In genomic region chr6:113630322-113630721, GRCm38 (mm10) we compare ENCODE assay signal across 33 mouse cellular contexts. TPM values are rescaled to one million over a fixed set of nuclear protein-coding genes. Genes with fewer than 3 reads are reported as not detected.
DNase-seq lines count a peak whose midpoint lies in the region; ATAC-seq lines count a peak whose summit lies in the region.
"Had no signal": no experiment of that assay in that cellular context is flagged by ENCODE, and none has a peak within 500 bp of the region (broad histone marks: within the 10 kb centered on the region; RNA-seq: fewer than 3 reads in every experiment).

No protein-coding gene starts in this region.

- H3K4me3 ChIP-seq in hindbrain, embryonic 16.5 days (ENCODE audit: low read length): no peak overlapping the region
- H3K4me3 ChIP-seq: erythroblast, embryonic 14.5 days; gastrocnemius, adult 2 months; hindbrain, embryonic 10.5 days; kidney, embryonic 15.5 days; liver, embryonic 13.5 days; midbrain, embryonic 10.5 days; midbrain, embryonic 15.5 days; neural tube, embryonic 15.5 days had no signal

- H3K9me3 ChIP-seq in hindbrain, embryonic 16.5 days (ENCODE audit: control insufficient read depth, low read length): no peaks in the 10 kb centered on the region
- H3K9me3 ChIP-seq: G1E; hindbrain, embryonic 10.5 days; kidney, embryonic 15.5 days; liver, embryonic 13.5 days; midbrain, embryonic 10.5 days; midbrain, embryonic 15.5 days; neural tube, embryonic 15.5 days had no signal

- no peak overlapping the region for H3K9ac ChIP-seq in hindbrain, embryonic 16.5 days (ENCODE audit: low read depth, low read length)
- H3K9ac ChIP-seq: kidney, embryonic 15.5 days; liver, embryonic 13.5 days; midbrain, embryonic 15.5 days; neural tube, embryonic 15.5 days had no signal

- 83% methylated on average over 5 of the region's 5 CpGs for WGBS in hindbrain, embryonic 16.5 days

- peaks cover 22% of the 10 kb centered on the region for H3K36me3 ChIP-seq in hindbrain, embryonic 16.5 days (ENCODE audit: control insufficient read depth, insufficient read depth, low read length)

- H3K27me3 ChIP-seq in hindbrain, embryonic 16.5 days (replicated peaks; ENCODE audit: control insufficient read depth, insufficient read depth, low read length): no peaks in the 10 kb centered on the region
- H3K27me3 ChIP-seq: kidney, embryonic 15.5 days; liver, embryonic 13.5 days; midbrain, embryonic 15.5 days; neural tube, embryonic 15.5 days had no signal

- no peak for DNase-seq in frontal cortex, postnatal 10 days (ENCODE audit: low spot score in 2 of 2)
- peak; percentile 75 for DNase-seq in layer of hippocampus, adult 9-11 months
- DNase-seq in layer of hippocampus, postnatal 25 days (ENCODE audit: extremely low spot score in 1 of 2, low spot score in 1 of 2): no peak
- DNase-seq in brain, adult 2 months (ENCODE audit: low read depth, low spot score): peak; percentile 71
- DNase-seq: adrenal gland, postnatal 10 days; cerebellum, adult 18-20 months; cerebellum, postnatal 10 days; gastrocnemius, adult 2 months; gastrocnemius, postnatal 36 days; heart, postnatal 14 days; kidney, adult 11 months; kidney, postnatal 25 days; left cerebral cortex, postnatal 4 days; liver, embryonic 13.5 days; lung, adult 18-20 months; lung, postnatal 4 days; retina, postnatal 1 day; thymus, adult 2 months; thymus, postnatal 4 days had no signal

- peak; percentile 72 for ATAC-seq in frontal cortex, adult (ENCODE audit: low TSS enrichment)
- ATAC-seq in megakaryocyte, adult 5-6 weeks (ENCODE audit: poor library complexity, severe bottlenecking): peak; percentile 77
- ATAC-seq in hindbrain, embryonic 16.5 days: no peak
- ATAC-seq: lung, postnatal 0 days; midbrain, embryonic 15.5 days had no signal

- H3K27ac ChIP-seq in hindbrain, embryonic 16.5 days (ENCODE audit: low read depth, low read length): no peak overlapping the region
- H3K27ac ChIP-seq: gastrocnemius, adult 2 months; hindbrain, embryonic 10.5 days; kidney, embryonic 15.5 days; liver, embryonic 13.5 days; midbrain, embryonic 10.5 days; midbrain, embryonic 15.5 days; neural tube, embryonic 15.5 days had no signal

- H3K4me1 ChIP-seq in hindbrain, embryonic 16.5 days (ENCODE audit: control insufficient read depth, insufficient read depth, low read depth, low read length): peaks cover 5% of the 10 kb centered on the region

- H3K4me2 ChIP-seq in hindbrain, embryonic 16.5 days (ENCODE audit: low read length): no peak overlapping the region
- H3K4me2 ChIP-seq: kidney, embryonic 15.5 days; liver, embryonic 13.5 days; midbrain, embryonic 15.5 days; neural tube, embryonic 15.5 days had no signal

RNA-seq across cellular contexts. Expression of gene Vhl, which starts 6.6 kb away (rescaled TPM):
- total RNA-seq in layer of hippocampus, postnatal 25 days (2021): 10 to 100 TPM; 47.3 to 52.3 TPM
- 38.3 and 39.8 TPM in 2 replicates for total RNA-seq in megakaryocyte, adult 5-6 weeks (2015)
- 24.1 and 28.0 TPM in 2 replicates for total RNA-seq in megakaryocyte, adult 5-6 weeks (2017)
- 73.0 and 74.5 TPM in 2 replicates for polyA plus RNA-seq in hindbrain, embryonic 16.5 days (2015; fragmentation: Nextera tagmentation; extraction: Ambion mirVana)

RNA-seq across cellular contexts. Expression of gene Irak2, which starts 7.9 kb away (rescaled TPM):
- total RNA-seq in layer of hippocampus, postnatal 25 days (2021): 10 to 100 TPM; 16.9 to 21.9 TPM
- 22.5 and 25.3 TPM in 2 replicates for total RNA-seq in megakaryocyte, adult 5-6 weeks (2015)
- 63.1 and 83.2 TPM in 2 replicates for total RNA-seq in megakaryocyte, adult 5-6 weeks (2017)
- polyA plus RNA-seq in hindbrain, embryonic 16.5 days (2015; fragmentation: Nextera tagmentation; extraction: Ambion mirVana): 2.6 and 2.8 TPM in 2 replicates

RNA-seq across cellular contexts. Expression of gene Brk1, which starts 25.8 kb away (rescaled TPM):
- total RNA-seq in layer of hippocampus, postnatal 25 days (2021): 100 to 1,000 TPM; 228 to 246 TPM
- 364 and 398 TPM in 2 replicates for total RNA-seq in megakaryocyte, adult 5-6 weeks (2015)
- total RNA-seq in megakaryocyte, adult 5-6 weeks (2017): 185 and 211 TPM in 2 replicates
- polyA plus RNA-seq in hindbrain, embryonic 16.5 days (2015; fragmentation: Nextera tagmentation; extraction: Ambion mirVana): 246 and 270 TPM in 2 replicates

RNA-seq across cellular contexts. Expression of gene Fancd2os, which starts 29.8 kb away (rescaled TPM):
- under 1 TPM; 0.20 to 0.80 TPM for total RNA-seq in layer of hippocampus, postnatal 25 days (2021)
- 0.18 TPM in 1 of 2 replicates, not detected in the other for total RNA-seq in megakaryocyte, adult 5-6 weeks (2015)
- not detected in 2 replicates for total RNA-seq in megakaryocyte, adult 5-6 weeks (2017)
- 0.21 and 0.22 TPM in 2 replicates for polyA plus RNA-seq in hindbrain, embryonic 16.5 days (2015; fragmentation: Nextera tagmentation; extraction: Ambion mirVana)
- total RNA-seq: adrenal gland, postnatal 10 days; gastrocnemius, adult 2 months; gastrocnemius, postnatal 36 days; heart, adult 8-10 months; heart, postnatal 14 days had no signal
- polyA plus RNA-seq: embryonic facial prominence, embryonic 14.5 days; erythroblast, embryonic 14.5 days; forebrain, embryonic 11.5 days; G1E; lung, postnatal 0 days; neural tube, embryonic 15.5 days; thymus, adult 2 months had no signal

Comparison
In these comparisons a context has a peak if more than half of its experiments do, and no peak if none do; other contexts are left out.
1. DNase-seq: peak in layer of hippocampus, adult 9-11 months (single experiment) and brain, adult 2 months (single experiment); none in frontal cortex, postnatal 10 days (0 of 2) and layer of hippocampus, postnatal 25 days (0 of 2).